Mouse (Mus musculus) G1E (cell line): Measurements from ENCODE around the gene Eddm3b. TPM values are rescaled to one million over a fixed set of nuclear protein-coding genes. Genes with fewer than 3 reads are reported as not detected.

Experiments used
- ATAC-seq: 2 replicates; pipeline ENCODE4 v1.8.0; 2016; ENCODE audit warnings: mild to moderate bottlenecking; ENCODE audit not compliant: insufficient number of reproducible peaks, poor library complexity, low FRiP score, severe bottlenecking; ENCODE audit errors: extremely low read depth
- DNase-seq: peaks from one replicate; pipeline ENCODE4 v3.0.0; 2012; ENCODE audit warnings: low spot score
- H3K27me3 ChIP-seq: 2 replicates; pipeline ENCODE4 v1.6.1; 2012; ENCODE audit warnings: mild to moderate bottlenecking, low read length, inconsistent platforms; ENCODE audit not compliant: insufficient read depth
- H3K36me3 ChIP-seq: replicated peaks from 2 replicates; pipeline ENCODE3; 2012; ENCODE audit warnings: mild to moderate bottlenecking, inconsistent platforms
- H3K4me1 ChIP-seq: 2 replicates; pipeline ENCODE4 v1.6.1; 2012; ENCODE audit warnings: low read depth, low read length, inconsistent platforms, mixed read lengths; ENCODE audit not compliant: insufficient read depth
- H3K4me3 ChIP-seq: 2 replicates; pipeline ENCODE4 v1.5.1; 2012; ENCODE audit warnings: low read depth, mild to moderate bottlenecking, inconsistent platforms, low read length, moderate library complexity, mixed read lengths
- H3K9me3 ChIP-seq: replicated peaks from 2 replicates; pipeline ENCODE4 v1.6.1; 2012; ENCODE audit warnings: inconsistent platforms
- CTCF ChIP-seq: IDR thresholded peaks from 2 replicates; pipeline ENCODE4 v1.5.1; 2012; ENCODE audit warnings: low read depth, low read length, inconsistent platforms, mixed read lengths
- GATA1 ChIP-seq: IDR thresholded peaks from 2 replicates; pipeline ENCODE4 v1.6.1; 2012; ENCODE audit warnings: borderline replicate concordance, low read length, inconsistent platforms, mixed read lengths
- GATA2 ChIP-seq: IDR thresholded peaks from 2 replicates; pipeline ENCODE4 v1.6.1; 2012; ENCODE audit warnings: low read depth, low read length, inconsistent platforms, borderline replicate concordance
- POLR2AphosphoS5 ChIP-seq: IDR thresholded peaks from 2 replicates; pipeline ENCODE4 v1.6.1; 2012; ENCODE audit warnings: low read depth, low read length, inconsistent platforms; ENCODE audit not compliant: insufficient replicate concordance
- TAL1 ChIP-seq: conservative IDR thresholded peaks from 2 replicates; pipeline ENCODE4 v1.6.1; 2012; ENCODE audit warnings: low read depth, low read length, inconsistent platforms, mixed read lengths
- polyA plus RNA-seq: library from polyadenylated mRNA; stranded (reverse); fragments of >175 nt; gene quantifications from 2 replicates; pipeline ENCODE4 v1.2.3, GENCODE M21; 2012
- total RNA-seq, 2 experiments: library from RNA; stranded (forward) in 1 of 2; stranded (reverse) in 1 of 2; fragments of 200-1000 nt in 1 of 2; fragments of >200 nt in 1 of 2; fragmentation: Nextera tagmentation in 1 of 2; gene quantifications; 2 replicates each; pipeline ENCODE4 v1.2.3; 2014 to 2017

Gene Eddm3b
- not detected in 2 replicates for total RNA-seq (2014; fragmentation: Nextera tagmentation)
- 0.11 TPM in 1 of 2 replicates, not detected in the other for total RNA-seq (2017)
- not detected in 2 replicates for polyA plus RNA-seq

- Histone ChIP-seq H3K27me3 (peaks cover 33% of the 10 kb centered on the region), H3K4me3 (no peak within 1 kb of the TSS), H3K36me3 (no peaks in the 10 kb centered on the region), H3K9me3 (peaks cover 4% of the 10 kb centered on the region; the same call in 1 of the 2 replicates), H3K4me1 (peaks cover 8% of the 10 kb centered on the region; the same call in 1 of the 2 replicates)
- ATAC-seq (no peak), DNase-seq (no peak)
- TF ChIP-seq GATA2 (no peak), CTCF (no peak), GATA1 (no peak), POLR2AphosphoS5 (no peak), TAL1 (no peak)
These were observed at the start of gene Eddm3b for GRCm38 (mm10) chr14:51113916-51114560. Eddm3b (plus strand) TSS chr14:51114426.

DNA sequence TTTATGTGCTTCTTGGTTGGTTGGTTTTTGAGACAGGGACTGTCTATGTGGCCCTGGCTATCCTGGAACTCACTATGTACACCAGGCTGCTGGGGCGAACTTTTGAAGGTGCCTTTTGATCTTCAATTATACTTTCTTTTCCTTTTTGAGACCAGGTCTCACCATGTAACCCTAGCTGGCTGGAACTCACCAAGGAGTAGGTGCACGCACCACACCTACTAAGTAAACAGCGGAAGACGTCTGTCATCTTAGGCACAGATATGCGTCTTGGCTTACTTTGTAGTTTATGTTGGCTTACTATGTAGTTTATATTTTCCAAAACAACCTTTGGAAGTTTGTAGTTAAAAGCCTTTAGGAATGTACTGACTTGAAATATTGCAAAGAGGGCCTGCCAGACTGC, 45.3 kb upstream of the Eddm3b start:
- ATAC-seq = no peak
- H3K9me3 ChIP-seq = no peaks in the 10 kb centered on the region
- TF ChIP-seq GATA2 = no peak
- no peak for TF ChIP-seq POLR2AphosphoS5
- TF ChIP-seq CTCF = no peak
- no peak for TF ChIP-seq GATA1
- no peak for TF ChIP-seq TAL1
- DNase-seq = no peak
- H3K4me3 ChIP-seq = no peak overlapping the region
- H3K36me3 ChIP-seq = no peaks in the 10 kb centered on the region
- peaks cover 16% of the 10 kb centered on the region for H3K27me3 ChIP-seq
- H3K4me1 ChIP-seq = peaks cover 13% of the 10 kb centered on the region

DNA sequence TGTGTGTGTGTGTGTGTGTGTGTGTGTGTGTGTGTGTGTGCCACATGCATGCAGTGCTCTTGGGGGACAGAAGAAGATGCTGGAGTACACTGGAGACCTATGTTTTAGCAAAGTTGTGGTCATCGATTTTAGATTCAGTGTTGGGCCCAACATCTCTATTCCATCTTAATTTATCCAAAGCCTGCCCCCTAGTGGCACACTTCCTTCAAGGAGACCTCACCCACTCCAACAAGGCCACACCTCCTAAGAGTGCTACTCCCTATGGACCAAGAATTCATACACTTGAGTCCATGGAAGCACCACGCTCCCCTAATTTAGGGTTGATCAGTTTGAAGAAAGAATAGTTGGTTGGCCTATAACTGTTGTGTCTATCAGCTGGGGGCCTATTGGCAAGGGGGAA, 44.6 kb upstream of the Eddm3b start:
- TF ChIP-seq GATA1 (no peak), CTCF (peak; percentile 40; the same call in 1 of the 2 replicates)
- ATAC-seq = no peak
- H3K4me3 ChIP-seq = no peak overlapping the region

GRCm38 (mm10) chr14:51074335-51074734, 39.9 kb upstream of the Eddm3b start, which contains the start of gene Olfr750:
Olfr750 (minus strand) TSS chr14:51074435.
- TF ChIP-seq TAL1 (no peak), POLR2AphosphoS5 (no peak), GATA2 (no peak), GATA1 (no peak), CTCF (no peak)
- H3K4me3 ChIP-seq = no peak within 1 kb of the TSS
- no peaks in the 10 kb centered on the region for H3K9me3 ChIP-seq
- peaks cover 2% of the 10 kb centered on the region for H3K4me1 ChIP-seq
- ATAC-seq (no peak), DNase-seq (no peak)
- H3K27me3 ChIP-seq = peaks cover 26% of the 10 kb centered on the region
- H3K36me3 ChIP-seq = no peaks in the 10 kb centered on the region

More for the DNA sequence above, 44.6 kb upstream of the Eddm3b start:
- Histone ChIP-seq H3K9me3 (no peaks in the 10 kb centered on the region), H3K4me1 (peaks cover 13% of the 10 kb centered on the region), H3K27me3 (peaks cover 20% of the 10 kb centered on the region), H3K36me3 (no peaks in the 10 kb centered on the region)
- DNase-seq = no peak

GRCm38 (mm10) chr14:51079180-51079579, 35.0 kb upstream of the Eddm3b start:
- H3K9me3 ChIP-seq = no peaks in the 10 kb centered on the region
- DNase-seq = no peak
- H3K36me3 ChIP-seq = no peaks in the 10 kb centered on the region
- H3K4me1 ChIP-seq = peaks cover 22% of the 10 kb centered on the region
- H3K27me3 ChIP-seq = peaks cover 40% of the 10 kb centered on the region
- TF ChIP-seq GATA1 = no peak
- no peak for TF ChIP-seq CTCF
- TF ChIP-seq TAL1 = no peak
- no peak for TF ChIP-seq GATA2
- TF ChIP-seq POLR2AphosphoS5 = no peak
- H3K4me3 ChIP-seq = no peak overlapping the region
- ATAC-seq = no peak

DNA sequence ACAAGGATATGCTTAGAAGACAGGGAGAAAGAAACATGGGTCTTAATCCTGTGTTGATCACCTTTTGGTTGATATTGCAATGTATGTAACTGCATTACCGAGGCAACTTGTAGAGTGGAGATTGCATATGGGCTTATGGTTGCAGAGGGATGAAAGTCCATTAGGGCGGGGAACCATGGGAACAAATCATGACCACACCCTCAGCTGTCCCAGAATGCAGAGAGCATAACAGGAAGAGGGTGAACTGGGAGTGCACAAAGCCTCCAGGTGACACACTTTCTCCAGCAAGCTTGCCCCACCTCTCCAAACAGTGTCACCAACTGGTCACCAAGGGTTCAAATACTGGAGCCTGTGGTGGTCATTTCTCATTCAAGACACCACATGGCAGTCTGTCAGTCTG, 33.2 kb upstream of the Eddm3b start:
- TF ChIP-seq POLR2AphosphoS5 (no peak), GATA1 (no peak), GATA2 (no peak), TAL1 (no peak), CTCF (no peak)
- H3K4me3 ChIP-seq = no peak overlapping the region
- no peak for DNase-seq
- no peaks in the 10 kb centered on the region for H3K9me3 ChIP-seq
- peaks cover 38% of the 10 kb centered on the region for H3K4me1 ChIP-seq
- no peaks in the 10 kb centered on the region for H3K36me3 ChIP-seq
- no peak for ATAC-seq
- peaks cover 27% of the 10 kb centered on the region for H3K27me3 ChIP-seq
